Mouse (Mus musculus) cerebellum, adult 11-12 months (tissue): ENCODE data around the gene Tcl1b4.

ENCODE experiments used
- DNase-seq: peaks from one replicate; pipeline ENCODE4 v3.0.0; 2022

The Tcl1b4 gene

DNA sequence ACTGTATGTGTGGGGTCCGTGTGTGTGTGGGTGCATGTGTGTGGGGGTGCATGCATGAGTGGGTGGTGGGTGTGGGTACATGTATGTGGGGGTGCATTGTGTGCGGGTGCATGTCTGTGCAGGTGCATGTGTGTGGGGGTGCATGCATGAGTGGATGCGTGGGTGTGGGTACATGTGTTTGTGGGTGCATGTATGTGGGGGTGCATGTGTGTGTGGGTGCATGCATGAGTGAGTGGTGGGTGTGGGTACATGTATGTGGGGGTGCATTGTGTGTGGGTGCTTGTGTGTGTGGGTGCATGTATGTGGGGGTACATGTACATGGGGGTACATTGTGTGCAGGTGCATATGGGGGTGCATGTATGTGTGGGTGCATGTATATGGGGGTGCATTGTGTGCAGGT is 52.0 kb downstream of the Tcl1b4 start:
- no peak for DNase-seq
